Mouse (Mus musculus) macrophage (primary cell): ENCODE data around the gene 2010003K11Rik. TPM values are rescaled to one million over a fixed set of nuclear protein-coding genes. Genes with fewer than 3 reads are reported as not detected.

Experiments used
- H3K27ac ChIP-seq: fragments of 350-480 bp; formaldehyde crosslinking; 2 replicates; pipeline ENCODE4 v1.9.0; 2021
- H3K36me3 ChIP-seq: fragments of 350-480 bp; formaldehyde crosslinking; 2 replicates; pipeline ENCODE4 v1.9.0; 2021; ENCODE audit errors: inconsistent target
- H3K4me3 ChIP-seq: fragments of 350-480 bp; formaldehyde crosslinking; 2 replicates; pipeline ENCODE4 v1.9.0; 2021; ENCODE audit errors: inconsistent target
- H3K79me2 ChIP-seq: fragments of 350-480 bp; formaldehyde crosslinking; 2 replicates; pipeline ENCODE4 v1.9.0; 2021; ENCODE audit errors: inconsistent target
- WGBS: methylation state at CpG from one replicate; pipeline ENCODE4 v1.1.7; 2026; ENCODE audit warnings: inconsistent platforms; ENCODE audit not compliant: missing documents; 5-methylcytosine and 5-hydroxymethylcytosine counted together
- polyA plus RNA-seq: library from polyadenylated mRNA; stranded (reverse); fragments of 250-400 nt; gene quantifications from 3 replicates; pipeline ENCODE4 v1.2.4, GENCODE M21; 2018; ENCODE audit warnings: inconsistent platforms

2010003K11Rik gene
- polyA plus RNA-seq, 1 experiment from 2014 or later, result not detected

- WGBS, result 17% methylated on average over 13 of the region's 13 CpGs
- Histone ChIP-seq H3K36me3 (no peaks in the 10 kb centered on the region), H3K27ac (no peak overlapping the region), H3K4me3 (peak overlapping the region; percentile 29), H3K79me2 (no peaks in the 10 kb centered on the region)
Measured at GRCm38 (mm10) chr19:4511116-4511841, 12.9 kb upstream of the 2010003K11Rik start.

GRCm38 (mm10) chr19:4509986-4510963, 11.9 kb upstream of the 2010003K11Rik start, which contains the start of gene Pcx:
Pcx (plus strand) TSS chr19:4510472.
- peak within 1 kb of the TSS; percentile 40 for H3K4me3 ChIP-seq
- H3K27ac ChIP-seq, result no peak within 1 kb of the TSS
- H3K36me3 ChIP-seq, result no peaks in the 10 kb centered on the region
- WGBS, result under 1% methylated on average over 79 of the region's 82 CpGs
- H3K79me2 ChIP-seq, result no peaks in the 10 kb centered on the region

GRCm38 (mm10) chr19:4507746-4508145, 9.4 kb upstream of the 2010003K11Rik start:
- 88% methylated on average over 3 of the region's 3 CpGs for WGBS
- H3K36me3 ChIP-seq, result no peaks in the 10 kb centered on the region
- H3K27ac ChIP-seq, result no peak overlapping the region
- H3K79me2 ChIP-seq, result no peaks in the 10 kb centered on the region
- no peak overlapping the region for H3K4me3 ChIP-seq

GRCm38 (mm10) chr19:4504830-4505229, 6.4 kb upstream of the 2010003K11Rik start:
- Histone ChIP-seq H3K4me3 (no peak overlapping the region), H3K79me2 (no peaks in the 10 kb centered on the region), H3K36me3 (no peaks in the 10 kb centered on the region), H3K27ac (no peak overlapping the region)
- WGBS, result 100% methylated on average over 1 of the region's 1 CpGs

- no peaks in the 10 kb centered on the region for H3K36me3 ChIP-seq
- H3K4me3 ChIP-seq, result no peak overlapping the region
- 100% methylated on average over 2 of the region's 2 CpGs for WGBS
- no peak overlapping the region for H3K27ac ChIP-seq
- no peaks in the 10 kb centered on the region for H3K79me2 ChIP-seq
Measured at GRCm38 (mm10) chr19:4502701-4503100, 4.3 kb upstream of the 2010003K11Rik start.

GRCm38 (mm10) chr19:4497263-4497973, 965 bp downstream of the 2010003K11Rik start:
- WGBS, result 12% methylated on average over 4 of the region's 4 CpGs
- no peak overlapping the region for H3K4me3 ChIP-seq
- H3K36me3 ChIP-seq, result no peaks in the 10 kb centered on the region
- H3K27ac ChIP-seq, result no peak overlapping the region
- no peaks in the 10 kb centered on the region for H3K79me2 ChIP-seq

- H3K79me2 ChIP-seq, result no peaks in the 10 kb centered on the region
- 89% methylated on average over 3 of the region's 3 CpGs for WGBS
- H3K36me3 ChIP-seq, result no peaks in the 10 kb centered on the region
- H3K27ac ChIP-seq, result no peak overlapping the region
- H3K4me3 ChIP-seq, result no peak overlapping the region
Measured at GRCm38 (mm10) chr19:4496535-4497262, 1.7 kb downstream of the 2010003K11Rik start.

- Histone ChIP-seq H3K79me2 (no peaks in the 10 kb centered on the region), H3K27ac (no peak overlapping the region), H3K4me3 (no peak overlapping the region), H3K36me3 (no peaks in the 10 kb centered on the region)
- WGBS, result 93% methylated on average over 5 of the region's 5 CpGs
Measured at GRCm38 (mm10) chr19:4495814-4496213, 2.6 kb downstream of the 2010003K11Rik start.

- no peak overlapping the region for H3K27ac ChIP-seq
- WGBS, result 91% methylated on average over 6 of the region's 7 CpGs
- H3K36me3 ChIP-seq, result no peaks in the 10 kb centered on the region
- no peak overlapping the region for H3K4me3 ChIP-seq
- H3K79me2 ChIP-seq, result no peaks in the 10 kb centered on the region
Measured at GRCm38 (mm10) chr19:4494707-4495106, 3.7 kb downstream of the 2010003K11Rik start.

- Histone ChIP-seq H3K27ac (no peak overlapping the region), H3K79me2 (no peaks in the 10 kb centered on the region), H3K36me3 (no peaks in the 10 kb centered on the region), H3K4me3 (no peak overlapping the region)
- WGBS, result 77% methylated on average over 9 of the region's 9 CpGs
Measured at GRCm38 (mm10) chr19:4492526-4493296, 5.7 kb downstream of the 2010003K11Rik start.

- WGBS, result 87% methylated on average over 10 of the region's 10 CpGs
- H3K27ac ChIP-seq, result no peak overlapping the region
- H3K4me3 ChIP-seq, result no peak overlapping the region
- no peaks in the 10 kb centered on the region for H3K79me2 ChIP-seq
- H3K36me3 ChIP-seq, result no peaks in the 10 kb centered on the region
Measured at GRCm38 (mm10) chr19:4491080-4491695, 7.2 kb downstream of the 2010003K11Rik start.

- no peaks in the 10 kb centered on the region for H3K36me3 ChIP-seq
- H3K79me2 ChIP-seq, result no peaks in the 10 kb centered on the region
- H3K27ac ChIP-seq, result no peak overlapping the region
- H3K4me3 ChIP-seq, result no peak overlapping the region
- WGBS, result 83% methylated on average over 2 of the region's 2 CpGs
Measured at GRCm38 (mm10) chr19:4487877-4488276, 10.5 kb downstream of the 2010003K11Rik start.

GRCm38 (mm10) chr19:4485006-4485405, 13.4 kb downstream of the 2010003K11Rik start:
- H3K79me2 ChIP-seq, result no peaks in the 10 kb centered on the region
- H3K4me3 ChIP-seq, result no peak overlapping the region
- WGBS, result 77% methylated on average over 5 of the region's 5 CpGs
- H3K36me3 ChIP-seq, result no peaks in the 10 kb centered on the region
- H3K27ac ChIP-seq, result no peak overlapping the region
